Mouse (Mus musculus): ENCODE data around the gene Ramp1. TPM values are rescaled to one million over a fixed set of nuclear protein-coding genes. Genes with fewer than 3 reads are reported as not detected.

Gene Ramp1
- polyA plus RNA-seq, 1 experiment from 2014 or later = 50.6 TPM

- H3K36me3 ChIP-seq = no peaks in the 10 kb centered on the region
- no peaks in the 10 kb centered on the region for H3K27me3 ChIP-seq
- no peak overlapping the region for H3K4me3 ChIP-seq
- H3K4me1 ChIP-seq (replicated peaks) = peaks cover 2% of the 10 kb centered on the region; the same call in 1 of the 2 replicates
- no peak overlapping the region for H3K9ac ChIP-seq
- no peak overlapping the region for H3K4me2 ChIP-seq
- ATAC-seq (replicated peaks; ENCODE audit: insufficient number of reproducible peaks, insufficient read depth, low FRiP score, low read depth) = no peak
- H3K9me3 ChIP-seq (replicated peaks) = no peaks in the 10 kb centered on the region
- no peak overlapping the region for H3K27ac ChIP-seq
- 54% methylated on average over 1 of the region's 1 CpGs for WGBS
Observed at GRCm38 (mm10) chr1:91239800-91240199, 60.2 kb downstream of the Ramp1 start.

- Histone ChIP-seq H3K9me3 (replicated peaks) (no peaks in the 10 kb centered on the region), H3K9ac (no peak overlapping the region), H3K4me2 (no peak overlapping the region), H3K4me3 (no peak overlapping the region), H3K4me1 (replicated peaks) (peaks cover 2% of the 10 kb centered on the region; the same call in 1 of the 2 replicates), H3K27me3 (no peaks in the 10 kb centered on the region), H3K27ac (no peak overlapping the region; the same call in 1 of the 2 replicates), H3K36me3 (no peaks in the 10 kb centered on the region)
- ATAC-seq (replicated peaks; ENCODE audit: insufficient number of reproducible peaks, insufficient read depth, low FRiP score, low read depth) = 0 out of 2 replicates have a peak, but pooled peaks have one; percentile 22
- WGBS = 73% methylated on average over 1 of the region's 1 CpGs
Observed at GRCm38 (mm10) chr1:91240685-91241084, 61.1 kb downstream of the Ramp1 start.

GRCm38 (mm10) chr1:91241249-91241648 is 61.6 kb downstream of the Ramp1 start:
- ATAC-seq (replicated peaks; ENCODE audit: insufficient number of reproducible peaks, insufficient read depth, low FRiP score, low read depth) = no peak
- Histone ChIP-seq H3K9me3 (replicated peaks) (no peaks in the 10 kb centered on the region), H3K27ac (no peak overlapping the region; the same call in 1 of the 2 replicates)

GRCm38 (mm10) chr1:91248242-91248641 is 68.6 kb downstream of the Ramp1 start:
- Histone ChIP-seq H3K9ac (no peak overlapping the region), H3K4me3 (no peak overlapping the region), H3K27ac (no peak overlapping the region), H3K36me3 (no peaks in the 10 kb centered on the region), H3K27me3 (no peaks in the 10 kb centered on the region), H3K9me3 (replicated peaks) (no peaks in the 10 kb centered on the region), H3K4me1 (replicated peaks) (peaks cover 31% of the 10 kb centered on the region), H3K4me2 (no peak overlapping the region)
- WGBS = 68% methylated on average over 5 of the region's 5 CpGs
- no peak for ATAC-seq (replicated peaks; ENCODE audit: insufficient number of reproducible peaks, insufficient read depth, low FRiP score, low read depth)

More at GRCm38 (mm10) chr1:91241249-91241648, 61.6 kb downstream of the Ramp1 start:
- Histone ChIP-seq H3K9ac (no peak overlapping the region), H3K4me2 (no peak overlapping the region), H3K36me3 (no peaks in the 10 kb centered on the region), H3K4me3 (no peak overlapping the region), H3K27me3 (no peaks in the 10 kb centered on the region), H3K4me1 (replicated peaks) (peaks cover 2% of the 10 kb centered on the region; the same call in 1 of the 2 replicates)
- WGBS = 60% methylated on average over 4 of the region's 4 CpGs

GRCm38 (mm10) chr1:91248970-91249369 is 69.3 kb downstream of the Ramp1 start:
- Histone ChIP-seq H3K4me1 (replicated peaks) (peaks cover 36% of the 10 kb centered on the region), H3K27me3 (no peaks in the 10 kb centered on the region), H3K4me2 (no peak overlapping the region), H3K9me3 (replicated peaks) (no peaks in the 10 kb centered on the region), H3K4me3 (no peak overlapping the region), H3K27ac (no peak overlapping the region), H3K9ac (no peak overlapping the region), H3K36me3 (no peaks in the 10 kb centered on the region)
- WGBS = 43% methylated on average over 4 of the region's 4 CpGs
- ATAC-seq (replicated peaks; ENCODE audit: insufficient number of reproducible peaks, insufficient read depth, low FRiP score, low read depth) = no peak

- H3K9me3 ChIP-seq (replicated peaks) = no peaks in the 10 kb centered on the region
- peak; percentile 99 for ATAC-seq (replicated peaks; ENCODE audit: insufficient number of reproducible peaks, insufficient read depth, low FRiP score, low read depth)
- no peaks in the 10 kb centered on the region for H3K36me3 ChIP-seq
- peak within 1 kb of the TSS; percentile 90 for H3K27ac ChIP-seq
- peak within 1 kb of the TSS; percentile 99 for H3K9ac ChIP-seq
- H3K4me3 ChIP-seq = peak within 1 kb of the TSS; percentile 95
- H3K4me1 ChIP-seq (replicated peaks) = peaks cover 36% of the 10 kb centered on the region
- WGBS = under 1% methylated on average over 43 of the region's 43 CpGs
- peak within 1 kb of the TSS; percentile 77 for H3K4me2 ChIP-seq
- H3K27me3 ChIP-seq = no peaks in the 10 kb centered on the region
Observed at GRCm38 (mm10) chr1:91249564-91250414, 70.2 kb downstream of the Ramp1 start, which contains the start of gene Ube2f. Ube2f (plus strand) TSS chr1:91250304.

GRCm38 (mm10) chr1:91250415-91251147 is 71.0 kb downstream of the Ramp1 start:
- under 1% methylated on average over 70 of the region's 70 CpGs for WGBS
- no peaks in the 10 kb centered on the region for H3K27me3 ChIP-seq
- H3K4me1 ChIP-seq (replicated peaks) = peaks cover 36% of the 10 kb centered on the region
- peak; percentile 29; the same call in 1 of the 2 replicates for ATAC-seq (replicated peaks; ENCODE audit: insufficient number of reproducible peaks, insufficient read depth, low FRiP score, low read depth)
- peak overlapping the region; percentile 99 for H3K9ac ChIP-seq
- H3K4me2 ChIP-seq = peak overlapping the region; percentile 67
- H3K36me3 ChIP-seq = no peaks in the 10 kb centered on the region
- H3K9me3 ChIP-seq (replicated peaks) = no peaks in the 10 kb centered on the region
- peak overlapping the region; percentile 95 for H3K4me3 ChIP-seq
- peak overlapping the region; percentile 90 for H3K27ac ChIP-seq

GRCm38 (mm10) chr1:91251148-91251650 is 71.6 kb downstream of the Ramp1 start:
- H3K36me3 ChIP-seq = no peaks in the 10 kb centered on the region
- 30% methylated on average over 5 of the region's 5 CpGs for WGBS

GRCm38 (mm10) chr1:91251927-91252326 is 72.3 kb downstream of the Ramp1 start:
- ATAC-seq (replicated peaks; ENCODE audit: insufficient number of reproducible peaks, insufficient read depth, low FRiP score, low read depth) = no peak
- Histone ChIP-seq H3K27ac (no peak overlapping the region), H3K4me1 (replicated peaks) (peaks cover 36% of the 10 kb centered on the region), H3K9me3 (replicated peaks) (no peaks in the 10 kb centered on the region), H3K27me3 (no peaks in the 10 kb centered on the region), H3K9ac (no peak overlapping the region), H3K4me2 (peak overlapping the region; percentile 67), H3K36me3 (no peaks in the 10 kb centered on the region), H3K4me3 (peak overlapping the region; percentile 20; the same call in 1 of the 2 replicates)
- WGBS = 38% methylated on average over 8 of the region's 8 CpGs

More at GRCm38 (mm10) chr1:91251148-91251650, 71.6 kb downstream of the Ramp1 start:
- ATAC-seq (replicated peaks; ENCODE audit: insufficient number of reproducible peaks, insufficient read depth, low FRiP score, low read depth) = no peak
- Histone ChIP-seq H3K4me3 (peak overlapping the region; percentile 95), H3K9ac (peak overlapping the region; percentile 99), H3K9me3 (replicated peaks) (no peaks in the 10 kb centered on the region), H3K27ac (peak overlapping the region; percentile 90; the same call in 1 of the 2 replicates), H3K27me3 (no peaks in the 10 kb centered on the region), H3K4me1 (replicated peaks) (peaks cover 36% of the 10 kb centered on the region), H3K4me2 (peak overlapping the region; percentile 67)

- no peaks in the 10 kb centered on the region for H3K9me3 ChIP-seq (replicated peaks)
- no peak for ATAC-seq (replicated peaks; ENCODE audit: insufficient number of reproducible peaks, insufficient read depth, low FRiP score, low read depth)
- H3K27me3 ChIP-seq = no peaks in the 10 kb centered on the region
- H3K4me3 ChIP-seq = no peak overlapping the region
- H3K9ac ChIP-seq = no peak overlapping the region
- no peaks in the 10 kb centered on the region for H3K36me3 ChIP-seq
- H3K4me1 ChIP-seq (replicated peaks) = peaks cover 13% of the 10 kb centered on the region
- no peak overlapping the region for H3K4me2 ChIP-seq
- H3K27ac ChIP-seq = no peak overlapping the region
Observed at GRCm38 (mm10) chr1:91257918-91258317, 78.3 kb downstream of the Ramp1 start.

- H3K9me3 ChIP-seq (replicated peaks) = no peaks in the 10 kb centered on the region
- H3K9ac ChIP-seq = no peak overlapping the region
- ATAC-seq (replicated peaks; ENCODE audit: insufficient number of reproducible peaks, insufficient read depth, low FRiP score, low read depth) = no peak
- no peak overlapping the region for H3K4me2 ChIP-seq
- no peak overlapping the region for H3K4me3 ChIP-seq
- WGBS = 77% methylated on average over 5 of the region's 5 CpGs
- H3K27ac ChIP-seq = no peak overlapping the region
- peaks cover 8% of the 10 kb centered on the region for H3K4me1 ChIP-seq (replicated peaks)
- H3K36me3 ChIP-seq = peaks cover 3% of the 10 kb centered on the region; the same call in 1 of the 2 replicates
- H3K27me3 ChIP-seq = no peaks in the 10 kb centered on the region
Observed at GRCm38 (mm10) chr1:91259794-91260193, 80.2 kb downstream of the Ramp1 start.

All from heart, embryonic 15.5 days (tissue).